Comparison of ENCODE assay signal across 20 mouse cellular contexts in genomic region chr9:14970211-14970610, GRCm38 (mm10).
"Had no signal": no experiment of that assay in that cellular context is flagged by ENCODE, and none has a peak within 500 bp of the region (broad histone marks: within the 10 kb centered on the region; RNA-seq: fewer than 3 reads in every experiment).

No protein-coding gene starts in this region.

- H3K27me3 ChIP-seq: limb, embryonic 12.5 days; limb, embryonic 15.5 days; midbrain, embryonic 12.5 days; midbrain, embryonic 15.5 days; neural tube, embryonic 12.5 days; neural tube, embryonic 15.5 days; stomach, embryonic 15.5 days had no signal

- H3K36me3 ChIP-seq: limb, embryonic 12.5 days; limb, embryonic 15.5 days; midbrain, embryonic 12.5 days; midbrain, embryonic 15.5 days; neural tube, embryonic 12.5 days; neural tube, embryonic 15.5 days; stomach, embryonic 15.5 days had no signal

- DNase-seq: kidney, adult 18-20 months; kidney, adult 9 months; kidney, postnatal 14 days; kidney, postnatal 4 days; left cerebral cortex, postnatal 4 days; lung, adult 2 months; lung, postnatal 14 days; lung, postnatal 4 days; right cerebral cortex, adult 18-20 months; right cerebral cortex, postnatal 14 days; spleen, adult 18-20 months; thymus, postnatal 25 days had no signal

- H3K27ac ChIP-seq: limb, embryonic 12.5 days; limb, embryonic 15.5 days; midbrain, embryonic 12.5 days; midbrain, embryonic 15.5 days; neural tube, embryonic 12.5 days; neural tube, embryonic 15.5 days; stomach, embryonic 15.5 days had no signal

- ATAC-seq: intestine, embryonic 16.5 days; midbrain, embryonic 15.5 days had no signal

- H3K4me2 ChIP-seq: limb, embryonic 12.5 days; limb, embryonic 15.5 days; midbrain, embryonic 12.5 days; midbrain, embryonic 15.5 days; neural tube, embryonic 12.5 days; neural tube, embryonic 15.5 days; stomach, embryonic 15.5 days had no signal

- H3K4me3 ChIP-seq: limb, embryonic 12.5 days; limb, embryonic 15.5 days; midbrain, embryonic 12.5 days; midbrain, embryonic 15.5 days; neural tube, embryonic 12.5 days; neural tube, embryonic 15.5 days; stomach, embryonic 15.5 days had no signal

- H3K4me1 ChIP-seq: limb, embryonic 12.5 days; limb, embryonic 15.5 days; midbrain, embryonic 12.5 days; midbrain, embryonic 15.5 days; neural tube, embryonic 12.5 days; neural tube, embryonic 15.5 days; stomach, embryonic 15.5 days had no signal

- H3K9me3 ChIP-seq: limb, embryonic 12.5 days; limb, embryonic 15.5 days; midbrain, embryonic 12.5 days; midbrain, embryonic 15.5 days; neural tube, embryonic 12.5 days; neural tube, embryonic 15.5 days; stomach, embryonic 15.5 days had no signal

- H3K9ac ChIP-seq: limb, embryonic 12.5 days; limb, embryonic 15.5 days; midbrain, embryonic 12.5 days; midbrain, embryonic 15.5 days; neural tube, embryonic 12.5 days; neural tube, embryonic 15.5 days; stomach, embryonic 15.5 days had no signal
